Mouse (Mus musculus): ENCODE results near the gene Fbxw8. TPM values are rescaled to one million over a fixed set of nuclear protein-coding genes. Genes with fewer than 3 reads are reported as not detected.

Fbxw8 gene
- total and polyA plus RNA-seq, 2 experiments from 2014 or later, result 14.4 to 43.0 TPM

- no peak overlapping the region for H3K4me3 ChIP-seq (ENCODE audit: low read depth, low read length)
- H3K27me3 ChIP-seq (ENCODE audit: insufficient read depth, low read length), result no peaks in the 10 kb centered on the region
- H3K4me2 ChIP-seq (ENCODE audit: low read depth, low read length, poor library complexity, severe bottlenecking), result no peak overlapping the region
- no peaks in the 10 kb centered on the region for H3K9me3 ChIP-seq (ENCODE audit: low read length)
- no peak overlapping the region for H3K9ac ChIP-seq (replicated peaks; ENCODE audit: low read length, poor library complexity, severe bottlenecking)
- H3K27ac ChIP-seq (ENCODE audit: low read depth, low read length), result no peak overlapping the region
- H3K4me1 ChIP-seq (ENCODE audit: insufficient read depth, low read length), result peaks cover 7% of the 10 kb centered on the region
- 63% methylated on average over 6 of the region's 6 CpGs for WGBS
- no peaks in the 10 kb centered on the region; the same call in 1 of the 2 replicates for H3K36me3 ChIP-seq (ENCODE audit: insufficient read depth, low read length)
- TF ChIP-seq CTCF (IDR thresholded peaks at IDR 0.05), result no peak
- ATAC-seq (ENCODE audit: low FRiP score), result no peak
- DNase-seq (ENCODE audit: low spot score), result no peak
These were observed 33.1 kb upstream of the Fbxw8 start for GRCm38 (mm10) chr5:118188356-118188755.

- peak overlapping the region; percentile 26 for H3K27ac ChIP-seq (ENCODE audit: low read depth, low read length)
- no peak overlapping the region for H3K9ac ChIP-seq (replicated peaks; ENCODE audit: low read length, poor library complexity, severe bottlenecking)
- no peak overlapping the region for H3K4me3 ChIP-seq (ENCODE audit: low read depth, low read length)
- no peaks in the 10 kb centered on the region for H3K36me3 ChIP-seq (ENCODE audit: insufficient read depth, low read length)
- DNase-seq (ENCODE audit: low spot score) (peak; percentile 63), ATAC-seq (ENCODE audit: low FRiP score) (peak; percentile 60)
- TF ChIP-seq CTCF (IDR thresholded peaks at IDR 0.05), result no peak
- H3K27me3 ChIP-seq (ENCODE audit: insufficient read depth, low read length), result no peaks in the 10 kb centered on the region
- H3K4me1 ChIP-seq (ENCODE audit: insufficient read depth, low read length), result peaks cover 6% of the 10 kb centered on the region
- H3K9me3 ChIP-seq (ENCODE audit: low read length), result no peaks in the 10 kb centered on the region
- 18% methylated on average over 9 of the region's 9 CpGs for WGBS
- no peak overlapping the region for H3K4me2 ChIP-seq (ENCODE audit: low read depth, low read length, poor library complexity, severe bottlenecking)
These were observed 31.8 kb upstream of the Fbxw8 start for GRCm38 (mm10) chr5:118186903-118187633.

GRCm38 (mm10) chr5:118177640-118178039 is 22.4 kb upstream of the Fbxw8 start:
- Histone ChIP-seq H3K4me3 (ENCODE audit: low read depth, low read length) (no peak overlapping the region), H3K9me3 (ENCODE audit: low read length) (peaks cover 3% of the 10 kb centered on the region; the same call in 1 of the 2 replicates), H3K4me2 (ENCODE audit: low read depth, low read length, poor library complexity, severe bottlenecking) (no peak overlapping the region), H3K9ac (replicated peaks; ENCODE audit: low read length, poor library complexity, severe bottlenecking) (no peak overlapping the region), H3K36me3 (ENCODE audit: insufficient read depth, low read length) (no peaks in the 10 kb centered on the region), H3K27ac (ENCODE audit: low read depth, low read length) (no peak overlapping the region), H3K27me3 (ENCODE audit: insufficient read depth, low read length) (peaks cover 14% of the 10 kb centered on the region), H3K4me1 (ENCODE audit: insufficient read depth, low read length) (no peaks in the 10 kb centered on the region)
- no peak for ATAC-seq (ENCODE audit: low FRiP score)
- DNase-seq (ENCODE audit: low spot score), result no peak
- no peak for TF ChIP-seq CTCF (IDR thresholded peaks at IDR 0.05)
- WGBS, result 58% methylated on average over 7 of the region's 7 CpGs

GRCm38 (mm10) chr5:118175137-118175536 is 19.9 kb upstream of the Fbxw8 start:
- Histone ChIP-seq H3K4me1 (ENCODE audit: insufficient read depth, low read length) (peaks cover 4% of the 10 kb centered on the region; the same call in 1 of the 2 replicates), H3K9ac (replicated peaks; ENCODE audit: low read length, poor library complexity, severe bottlenecking) (no peak overlapping the region), H3K27me3 (ENCODE audit: insufficient read depth, low read length) (peaks cover 21% of the 10 kb centered on the region), H3K4me2 (ENCODE audit: low read depth, low read length, poor library complexity, severe bottlenecking) (no peak overlapping the region), H3K4me3 (ENCODE audit: low read depth, low read length) (no peak overlapping the region; the same call in 1 of the 2 replicates), H3K36me3 (ENCODE audit: insufficient read depth, low read length) (no peaks in the 10 kb centered on the region), H3K9me3 (ENCODE audit: low read length) (peaks cover 3% of the 10 kb centered on the region; the same call in 1 of the 2 replicates), H3K27ac (ENCODE audit: low read depth, low read length) (no peak overlapping the region)
- WGBS, result 33% methylated on average over 2 of the region's 2 CpGs
- ATAC-seq (ENCODE audit: low FRiP score), result no peak
- peak; percentile 40 for TF ChIP-seq CTCF (IDR thresholded peaks at IDR 0.05)
- no peak for DNase-seq (ENCODE audit: low spot score)

- peak overlapping the region; percentile 27 for H3K4me3 ChIP-seq (ENCODE audit: low read depth, low read length)
- TF ChIP-seq CTCF (IDR thresholded peaks at IDR 0.05), result no peak
- 1% methylated on average over 21 of the region's 22 CpGs for WGBS
- H3K4me2 ChIP-seq (ENCODE audit: low read depth, low read length, poor library complexity, severe bottlenecking), result peak overlapping the region; percentile 42
- H3K4me1 ChIP-seq (ENCODE audit: insufficient read depth, low read length), result peaks cover 4% of the 10 kb centered on the region; the same call in 1 of the 2 replicates
- 0 out of 2 replicates have a peak overlapping the region, but pooled peaks have one; percentile 13 for H3K9ac ChIP-seq (replicated peaks; ENCODE audit: low read length, poor library complexity, severe bottlenecking)
- H3K36me3 ChIP-seq (ENCODE audit: insufficient read depth, low read length), result no peaks in the 10 kb centered on the region
- H3K27me3 ChIP-seq (ENCODE audit: insufficient read depth, low read length), result peaks cover 21% of the 10 kb centered on the region
- DNase-seq (ENCODE audit: low spot score) (no peak), ATAC-seq (ENCODE audit: low FRiP score) (no peak)
- no peak overlapping the region for H3K27ac ChIP-seq (ENCODE audit: low read depth, low read length)
- H3K9me3 ChIP-seq (ENCODE audit: low read length), result peaks cover 3% of the 10 kb centered on the region; the same call in 1 of the 2 replicates
These were observed 19.2 kb upstream of the Fbxw8 start for GRCm38 (mm10) chr5:118174310-118175009.
